In the genomic region with DNA sequence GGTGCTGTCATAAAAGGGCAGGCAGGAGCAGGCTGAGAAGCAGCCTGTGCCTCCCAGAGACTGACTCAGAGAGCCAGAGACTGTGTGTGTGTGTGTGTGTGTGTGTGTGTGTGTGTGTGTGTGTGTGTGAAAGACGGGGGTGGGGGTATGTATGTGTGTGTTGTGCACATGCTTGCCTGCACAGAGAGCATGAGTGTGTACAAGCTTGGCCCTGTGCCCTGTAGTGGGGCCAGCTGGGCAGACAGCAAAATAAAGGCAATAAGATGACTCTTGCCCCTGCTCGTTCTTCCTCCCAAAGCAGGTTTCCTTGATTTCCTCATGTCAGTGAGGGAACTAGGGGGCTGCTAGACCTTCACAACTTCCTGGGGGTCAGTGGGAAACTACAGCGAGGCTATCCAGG, we compare ENCODE assay signal across 28 mouse cellular contexts. TPM values are rescaled to one million over a fixed set of nuclear protein-coding genes. Genes with fewer than 3 reads are reported as not detected.
DNase-seq lines count a peak whose midpoint lies in the region; ATAC-seq and TF ChIP-seq lines count a peak whose summit lies in the region.
"Had no signal": no experiment of that assay in that cellular context is flagged by ENCODE, and none has a peak within 500 bp of the region (broad histone marks: within the 10 kb centered on the region; RNA-seq: fewer than 3 reads in every experiment).

No protein-coding gene starts in this region.

- no peak overlapping the region for H3K4me3 ChIP-seq in midbrain, postnatal 0 days (ENCODE audit: low read depth, low read length)
- no peak overlapping the region for H3K4me3 ChIP-seq in midbrain, embryonic 16.5 days (ENCODE audit: low read depth, low read length)
- H3K4me3 ChIP-seq: forebrain, embryonic 13.5 days; kidney, embryonic 15.5 days; liver, embryonic 15.5 days; lung, embryonic 15.5 days; midbrain, embryonic 15.5 days; neural tube, embryonic 13.5 days had no signal

- no peak overlapping the region for H3K27ac ChIP-seq in midbrain, postnatal 0 days (ENCODE audit: low read depth, low read length)
- H3K27ac ChIP-seq in midbrain, embryonic 16.5 days (ENCODE audit: low read length) = no peak overlapping the region
- H3K27ac ChIP-seq: forebrain, embryonic 13.5 days; hindbrain, embryonic 14.5 days; kidney, embryonic 15.5 days; liver, embryonic 15.5 days; lung, embryonic 15.5 days; midbrain, embryonic 15.5 days; neural tube, embryonic 13.5 days had no signal

- no peak overlapping the region for H3K4me2 ChIP-seq in midbrain, postnatal 0 days (ENCODE audit: low read depth, low read length, poor library complexity, severe bottlenecking)
- no peak overlapping the region for H3K4me2 ChIP-seq in midbrain, embryonic 16.5 days (ENCODE audit: low read length)
- H3K4me2 ChIP-seq: forebrain, embryonic 13.5 days; hindbrain, embryonic 14.5 days; kidney, embryonic 15.5 days; liver, embryonic 15.5 days; lung, embryonic 15.5 days; midbrain, embryonic 15.5 days; neural tube, embryonic 13.5 days had no signal

- 92% methylated on average over 3 of the region's 3 CpGs for WGBS in midbrain, postnatal 0 days
- WGBS in midbrain, embryonic 16.5 days = 76% methylated on average over 2 of the region's 3 CpGs

- intact Hi-C loops in left cerebral cortex, postnatal 4 days (cut with DNase I) = no loop called here

- no peak for ATAC-seq in midbrain, postnatal 0 days (ENCODE audit: low FRiP score)
- no peak for ATAC-seq in midbrain, embryonic 16.5 days
- ATAC-seq: forebrain, embryonic 13.5 days; midbrain, embryonic 15.5 days had no signal

- no peak overlapping the region for H3K9ac ChIP-seq in midbrain, postnatal 0 days (replicated peaks; ENCODE audit: low read length, poor library complexity, severe bottlenecking)
- no peak overlapping the region for H3K9ac ChIP-seq in midbrain, embryonic 16.5 days (ENCODE audit: low read depth, low read length)
- H3K9ac ChIP-seq: forebrain, embryonic 13.5 days; hindbrain, embryonic 14.5 days; kidney, embryonic 15.5 days; liver, embryonic 15.5 days; lung, embryonic 15.5 days; midbrain, embryonic 15.5 days; neural tube, embryonic 13.5 days had no signal

- peak; percentile 67 to 71 for DNase-seq in cerebellum, postnatal 10 days
- no peak for DNase-seq in cerebellum, postnatal 36 days
- DNase-seq in left cerebral cortex, postnatal 4 days = peak; percentile 57
- DNase-seq in left cerebral cortex, adult 8-10 months (ENCODE audit: low spot score in 2 of 2) = no peak
- peak; percentile 26 for DNase-seq in midbrain, postnatal 0 days (ENCODE audit: low spot score)
- no peak for DNase-seq in frontal cortex, postnatal 25 days (ENCODE audit: low spot score in 2 of 2)
- no peak for DNase-seq in thymus, postnatal 14 days
- DNase-seq: adrenal gland, postnatal 25 days; cerebellum, adult 2 months; embryo, embryonic 11 days; gastrocnemius, postnatal 14 days; heart, postnatal 36 days; kidney, adult 18-20 months; kidney, postnatal 25 days; liver; lung, postnatal 36 days; right cerebral cortex, postnatal 4 days had no signal

- H3K9me3 ChIP-seq in midbrain, postnatal 0 days (ENCODE audit: low read length) = no peaks in the 10 kb centered on the region
- H3K9me3 ChIP-seq in midbrain, embryonic 16.5 days (replicated peaks; ENCODE audit: control insufficient read depth, low read length, poor library complexity, severe bottlenecking) = no peaks in the 10 kb centered on the region
- H3K9me3 ChIP-seq: forebrain, embryonic 13.5 days; kidney, embryonic 15.5 days; liver, embryonic 15.5 days; lung, embryonic 15.5 days; midbrain, embryonic 15.5 days; neural tube, embryonic 13.5 days had no signal

- H3K27me3 ChIP-seq in midbrain, postnatal 0 days (ENCODE audit: insufficient read depth, low read length) = no peaks in the 10 kb centered on the region
- H3K27me3 ChIP-seq in midbrain, embryonic 16.5 days (ENCODE audit: control insufficient read depth, insufficient read depth, low read depth, low read length) = no peaks in the 10 kb centered on the region
- H3K27me3 ChIP-seq: CH12.LX; forebrain, embryonic 13.5 days; kidney, embryonic 15.5 days; liver, embryonic 15.5 days; lung, embryonic 15.5 days; midbrain, embryonic 15.5 days; neural tube, embryonic 13.5 days had no signal

- no peak for TF ChIP-seq CTCF in midbrain, postnatal 0 days (IDR thresholded peaks at IDR 0.05)

- no peaks in the 10 kb centered on the region for H3K4me1 ChIP-seq in midbrain, postnatal 0 days (ENCODE audit: insufficient read depth, low read length)
- H3K4me1 ChIP-seq in midbrain, embryonic 16.5 days (ENCODE audit: control insufficient read depth, insufficient read depth, low read length) = peaks cover 8% of the 10 kb centered on the region
- H3K4me1 ChIP-seq: liver, embryonic 15.5 days had no signal

- peaks cover 44% of the 10 kb centered on the region for H3K36me3 ChIP-seq in midbrain, postnatal 0 days (ENCODE audit: insufficient read depth, low read length)
- peaks cover 13% of the 10 kb centered on the region for H3K36me3 ChIP-seq in midbrain, embryonic 16.5 days (ENCODE audit: control insufficient read depth, insufficient read depth, low read length)
- H3K36me3 ChIP-seq: liver, embryonic 15.5 days had no signal

RNA-seq across cellular contexts. Expression of a gene that starts 18.5 kb away (rescaled TPM):
- 10 to 100 TPM; 18.8 to 19.8 TPM for total RNA-seq in left cerebral cortex, postnatal 4 days (2021)
- total RNA-seq in left cerebral cortex, adult 8-10 months (2022) = 10 to 100 TPM; 18.4 to 21.0 (median 19.9) TPM
- total RNA-seq in midbrain, postnatal 0 days (2014; rRNA removed) = 20.1 and 20.5 TPM in 2 replicates
- 9.0 and 9.5 TPM in 2 replicates for polyA plus RNA-seq in midbrain, postnatal 0 days (2015; fragmentation: Nextera tagmentation; extraction: Ambion mirVana)
- 10.3 and 11.3 TPM in 2 replicates for polyA plus RNA-seq in midbrain, embryonic 16.5 days (2015; fragmentation: Nextera tagmentation; extraction: Ambion mirVana)
- total RNA-seq: CH12.LX; granulocyte monocyte progenitor cell, adult 5-6 weeks; megakaryocyte, adult 5-6 weeks had no signal

Comparison
In these comparisons a context has a peak if more than half of its experiments do, and no peak if none do; other contexts are left out.
1. DNase-seq: peak in cerebellum, postnatal 10 days (2 of 2), left cerebral cortex, postnatal 4 days (single experiment) and midbrain, postnatal 0 days (single experiment); none in cerebellum, postnatal 36 days (0 of 2), left cerebral cortex, adult 8-10 months (0 of 2), frontal cortex, postnatal 25 days (0 of 2) and thymus, postnatal 14 days (single experiment).